Mouse (Mus musculus): Measurements from ENCODE around the gene Lmbr1l. TPM values are rescaled to one million over a fixed set of nuclear protein-coding genes. Genes with fewer than 3 reads are reported as not detected.

Lmbr1l gene
- polyA plus RNA-seq, 1 experiment from 2014 or later: 17.0 TPM

DNA sequence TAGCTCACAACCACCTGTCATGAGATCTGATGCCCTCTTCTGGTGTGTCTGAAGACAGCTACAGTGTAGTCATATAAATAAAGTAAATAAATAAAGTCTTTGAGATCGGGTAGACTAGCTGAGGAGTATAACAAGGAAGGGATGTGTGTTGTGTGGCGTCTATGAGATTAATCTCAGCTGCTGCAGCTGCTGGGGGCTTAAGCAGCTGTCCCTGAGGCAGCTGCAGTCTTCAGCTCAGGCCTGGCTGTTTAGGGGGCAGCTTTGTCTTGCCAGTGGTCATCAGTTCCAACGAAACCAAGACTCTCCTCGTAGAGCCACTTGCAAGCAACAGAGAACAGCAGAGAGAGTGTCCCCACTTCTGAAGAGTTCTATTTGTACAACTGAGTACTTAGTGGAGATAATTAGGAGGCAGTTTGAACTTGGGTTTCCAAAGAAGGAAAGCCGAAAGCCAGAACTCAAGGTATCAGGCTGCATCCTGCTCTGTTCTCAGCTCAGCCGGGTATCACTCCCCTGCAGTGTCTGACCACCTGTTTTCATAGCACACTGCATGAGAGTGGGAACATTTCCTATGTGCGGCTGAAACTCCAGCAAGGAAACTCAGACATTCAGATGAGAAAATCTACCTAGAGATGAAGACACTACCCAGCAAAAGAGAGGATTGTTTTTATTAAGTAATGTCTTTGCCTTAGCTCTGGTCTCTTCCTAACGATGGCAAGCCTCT lies 31.2 kb downstream of the Lmbr1l start:
- 42% methylated on average over 8 of the region's 8 CpGs for WGBS
- Histone ChIP-seq H3K36me3 (ENCODE audit: insufficient read depth, low read length) (no peaks in the 10 kb centered on the region), H3K4me2 (replicated peaks; ENCODE audit: low read depth, low read length) (no peak overlapping the region), H3K4me1 (ENCODE audit: insufficient read depth, low read depth, low read length) (no peaks in the 10 kb centered on the region), H3K27me3 (replicated peaks; ENCODE audit: insufficient read depth, low read length) (no peaks in the 10 kb centered on the region), H3K27ac (ENCODE audit: low read length) (no peak overlapping the region), H3K9ac (replicated peaks; ENCODE audit: low read depth) (no peak overlapping the region), H3K4me3 (ENCODE audit: low read depth, low read length) (no peak overlapping the region), H3K9me3 (ENCODE audit: low read length) (no peaks in the 10 kb centered on the region)
- no peak for ATAC-seq
- TF ChIP-seq EP300 (IDR thresholded peaks at IDR 0.05) (no peak), CTCF (IDR thresholded peaks at IDR 0.05) (no peak)
- DNase-seq (ENCODE audit: low spot score): no peak

- Histone ChIP-seq H3K27me3 (replicated peaks; ENCODE audit: insufficient read depth, low read length) (no peaks in the 10 kb centered on the region), H3K4me2 (replicated peaks; ENCODE audit: low read depth, low read length) (no peak overlapping the region), H3K36me3 (ENCODE audit: insufficient read depth, low read length) (no peaks in the 10 kb centered on the region), H3K27ac (ENCODE audit: low read length) (no peak overlapping the region), H3K9ac (replicated peaks; ENCODE audit: low read depth) (no peak overlapping the region), H3K9me3 (ENCODE audit: low read length) (no peaks in the 10 kb centered on the region), H3K4me3 (ENCODE audit: low read depth, low read length) (no peak overlapping the region), H3K4me1 (ENCODE audit: insufficient read depth, low read depth, low read length) (no peaks in the 10 kb centered on the region)
- no peak for TF ChIP-seq CTCF (IDR thresholded peaks at IDR 0.05)
- TF ChIP-seq EP300 (IDR thresholded peaks at IDR 0.05): no peak
- WGBS: 50% methylated on average over 1 of the region's 1 CpGs
- ATAC-seq (no peak), DNase-seq (ENCODE audit: low spot score) (no peak)
Observed at GRCm38 (mm10) chr15:98884106-98884505, 33.9 kb downstream of the Lmbr1l start.

DNA sequence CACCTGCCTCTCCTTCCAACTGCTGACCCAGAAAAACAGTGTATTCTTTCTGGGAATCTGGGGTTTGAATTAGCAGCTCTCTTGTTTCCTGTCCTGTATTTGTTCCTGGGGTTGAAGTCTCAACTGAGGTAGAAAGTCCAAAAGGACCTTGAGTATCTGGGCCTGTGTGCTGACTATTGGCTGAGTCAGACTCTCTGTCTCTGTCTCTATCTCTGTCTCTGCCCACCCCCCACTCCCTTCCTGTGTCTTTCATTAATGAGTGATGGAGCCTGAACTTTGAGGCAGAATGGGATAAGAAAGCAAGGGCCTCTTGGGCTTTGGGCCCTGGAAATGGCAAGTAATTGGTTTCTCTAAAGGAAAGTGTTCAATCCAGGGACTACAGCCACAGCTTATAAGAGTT lies 34.4 kb downstream of the Lmbr1l start:
- H3K9me3 ChIP-seq (ENCODE audit: low read length): no peaks in the 10 kb centered on the region
- TF ChIP-seq EP300 (IDR thresholded peaks at IDR 0.05) (no peak), CTCF (IDR thresholded peaks at IDR 0.05) (no peak)
- no peaks in the 10 kb centered on the region for H3K4me1 ChIP-seq (ENCODE audit: insufficient read depth, low read depth, low read length)
- ATAC-seq (no peak), DNase-seq (ENCODE audit: low spot score) (no peak)
- H3K27ac ChIP-seq (ENCODE audit: low read length): no peak overlapping the region
- no peak overlapping the region for H3K9ac ChIP-seq (replicated peaks; ENCODE audit: low read depth)
- H3K36me3 ChIP-seq (ENCODE audit: insufficient read depth, low read length): no peaks in the 10 kb centered on the region
- no peaks in the 10 kb centered on the region for H3K27me3 ChIP-seq (replicated peaks; ENCODE audit: insufficient read depth, low read length)
- no peak overlapping the region for H3K4me3 ChIP-seq (ENCODE audit: low read depth, low read length)
- no peak overlapping the region for H3K4me2 ChIP-seq (replicated peaks; ENCODE audit: low read depth, low read length)

- no peak for DNase-seq (ENCODE audit: low spot score)
- 12% methylated on average over 5 of the region's 5 CpGs for WGBS
- peak overlapping the region; percentile 15; the same call in 1 of the 2 replicates for H3K27ac ChIP-seq (ENCODE audit: low read length)
- H3K9me3 ChIP-seq (ENCODE audit: low read length): no peaks in the 10 kb centered on the region
- H3K4me3 ChIP-seq (ENCODE audit: low read depth, low read length): peak overlapping the region; percentile 70; the same call in 1 of the 2 replicates
- H3K27me3 ChIP-seq (replicated peaks; ENCODE audit: insufficient read depth, low read length): no peaks in the 10 kb centered on the region
- no peaks in the 10 kb centered on the region for H3K4me1 ChIP-seq (ENCODE audit: insufficient read depth, low read depth, low read length)
- no peaks in the 10 kb centered on the region for H3K36me3 ChIP-seq (ENCODE audit: insufficient read depth, low read length)
- ATAC-seq: no peak
- H3K4me2 ChIP-seq (replicated peaks; ENCODE audit: low read depth, low read length): peak overlapping the region; percentile 81
- TF ChIP-seq EP300 (IDR thresholded peaks at IDR 0.05) (no peak), CTCF (IDR thresholded peaks at IDR 0.05) (no peak)
- no peak overlapping the region for H3K9ac ChIP-seq (replicated peaks; ENCODE audit: low read depth)
Observed at GRCm38 (mm10) chr15:98881656-98882008, 36.4 kb downstream of the Lmbr1l start.

DNA sequence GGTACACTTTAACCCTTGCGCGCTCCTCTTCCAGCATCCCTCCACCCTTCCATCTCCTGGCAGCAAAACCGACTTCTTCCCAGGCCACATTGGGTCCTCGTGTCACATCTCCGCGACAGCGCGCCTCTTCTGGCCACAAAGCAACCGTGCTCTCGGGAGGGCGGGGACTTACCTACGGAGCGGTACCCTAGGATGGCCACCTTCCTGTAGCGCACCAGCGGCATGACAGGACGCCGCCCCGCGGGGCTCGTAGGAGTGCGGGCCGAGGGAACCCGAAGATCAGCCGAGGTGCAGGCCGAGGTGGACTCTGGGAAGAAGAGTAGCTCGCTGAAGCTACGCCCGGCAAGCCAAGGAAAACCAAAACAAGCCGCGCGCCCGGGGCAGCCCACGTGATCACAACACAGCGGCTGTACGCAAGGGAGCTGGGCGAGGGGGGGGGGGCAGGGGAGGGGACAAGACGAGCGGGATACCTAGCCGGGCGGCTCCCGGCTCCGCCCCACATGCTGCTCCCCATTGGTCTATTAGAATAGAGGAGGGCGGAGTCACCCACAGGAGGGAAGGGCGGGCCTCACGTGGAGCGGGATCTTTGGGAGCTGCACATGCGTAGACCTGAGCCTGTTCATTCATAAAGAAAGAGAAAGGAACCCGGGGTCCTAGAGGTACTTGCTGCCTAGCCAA lies 36.9 kb downstream of the Lmbr1l start:
- no peaks in the 10 kb centered on the region for H3K36me3 ChIP-seq (ENCODE audit: insufficient read depth, low read length)
- no peaks in the 10 kb centered on the region for H3K27me3 ChIP-seq (replicated peaks; ENCODE audit: insufficient read depth, low read length)
- peak overlapping the region; percentile 84 for H3K27ac ChIP-seq (ENCODE audit: low read length)
- H3K4me2 ChIP-seq (replicated peaks; ENCODE audit: low read depth, low read length): peak overlapping the region; percentile 81
- H3K9ac ChIP-seq (replicated peaks; ENCODE audit: low read depth): peak overlapping the region; percentile 55
- TF ChIP-seq EP300 (IDR thresholded peaks at IDR 0.05) (no peak), CTCF (IDR thresholded peaks at IDR 0.05) (peak; percentile 60)
- H3K4me1 ChIP-seq (ENCODE audit: insufficient read depth, low read depth, low read length): no peaks in the 10 kb centered on the region
- ATAC-seq (peak; percentile 98), DNase-seq (ENCODE audit: low spot score) (peak; percentile 99)
- no peaks in the 10 kb centered on the region for H3K9me3 ChIP-seq (ENCODE audit: low read length)
- WGBS: under 1% methylated on average over 44 of the region's 48 CpGs
- H3K4me3 ChIP-seq (ENCODE audit: low read depth, low read length): peak overlapping the region; percentile 70

DNA sequence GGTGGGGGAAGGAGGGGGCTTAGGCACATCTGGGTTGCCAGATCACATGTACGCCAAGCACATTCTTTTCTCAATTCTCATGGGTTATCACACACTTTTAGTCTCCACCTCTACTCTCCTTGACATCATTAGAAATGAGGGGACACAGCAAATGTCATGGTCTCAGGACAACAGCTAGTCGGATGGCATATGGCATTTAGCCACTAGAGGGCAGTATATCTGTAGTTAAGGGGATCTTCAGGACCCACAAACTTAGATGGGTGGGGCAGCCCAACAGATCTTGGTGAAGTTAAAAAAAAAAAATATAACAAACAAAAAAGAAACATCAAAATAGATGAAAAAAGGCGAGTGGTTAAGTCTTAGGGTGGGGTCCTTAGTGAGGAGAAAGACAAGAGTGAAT lies 40.7 kb downstream of the Lmbr1l start:
- Histone ChIP-seq H3K4me1 (ENCODE audit: insufficient read depth, low read depth, low read length) (no peaks in the 10 kb centered on the region), H3K9ac (replicated peaks; ENCODE audit: low read depth) (no peak overlapping the region), H3K9me3 (ENCODE audit: low read length) (no peaks in the 10 kb centered on the region), H3K4me2 (replicated peaks; ENCODE audit: low read depth, low read length) (no peak overlapping the region), H3K27me3 (replicated peaks; ENCODE audit: insufficient read depth, low read length) (no peaks in the 10 kb centered on the region), H3K4me3 (ENCODE audit: low read depth, low read length) (no peak overlapping the region), H3K27ac (ENCODE audit: low read length) (no peak overlapping the region), H3K36me3 (ENCODE audit: insufficient read depth, low read length) (no peaks in the 10 kb centered on the region)
- ATAC-seq: no peak
- TF ChIP-seq CTCF (IDR thresholded peaks at IDR 0.05) (peak; percentile 89), EP300 (IDR thresholded peaks at IDR 0.05) (no peak)
- WGBS: 8% methylated on average over 3 of the region's 3 CpGs
- peak; percentile 81 for DNase-seq (ENCODE audit: low spot score)
